Comparison of ENCODE assay signal across 31 mouse cellular contexts in genomic region chr5:49880383-49880782, GRCm38 (mm10).
DNase-seq lines count a peak whose midpoint lies in the region; ATAC-seq lines count a peak whose summit lies in the region.
"Had no signal": no experiment of that assay in that cellular context is flagged by ENCODE, and none has a peak within 500 bp of the region (broad histone marks: within the 10 kb centered on the region; RNA-seq: fewer than 3 reads in every experiment).

No protein-coding gene starts in this region.

- no peaks in the 10 kb centered on the region for H3K27me3 ChIP-seq in forebrain, embryonic 11.5 days (ENCODE audit: control insufficient read depth, insufficient read depth, low read length)
- H3K27me3 ChIP-seq in forebrain, embryonic 10.5 days (ENCODE audit: poor library complexity, severe bottlenecking) = no peaks in the 10 kb centered on the region
- H3K27me3 ChIP-seq in midbrain, embryonic 11.5 days (ENCODE audit: control insufficient read depth, insufficient read depth, low read length) = no peaks in the 10 kb centered on the region
- no peaks in the 10 kb centered on the region; the same call in 1 of the 2 replicates for H3K27me3 ChIP-seq in midbrain, embryonic 15.5 days (replicated peaks)
- H3K27me3 ChIP-seq: CH12.LX; embryonic facial prominence, embryonic 12.5 days; intestine, embryonic 15.5 days; limb, embryonic 15.5 days; neural tube, embryonic 12.5 days had no signal

- WGBS in forebrain, embryonic 11.5 days = 31% methylated on average over 2 of the region's 2 CpGs
- 27% methylated on average over 2 of the region's 2 CpGs for WGBS in forebrain, embryonic 10.5 days
- 23% methylated on average over 2 of the region's 2 CpGs for WGBS in midbrain, embryonic 11.5 days
- WGBS in midbrain, embryonic 15.5 days = 20% methylated on average over 2 of the region's 2 CpGs

- no peaks in the 10 kb centered on the region for H3K36me3 ChIP-seq in forebrain, embryonic 11.5 days (ENCODE audit: control insufficient read depth, insufficient read depth, low read length)
- H3K36me3 ChIP-seq in forebrain, embryonic 10.5 days (replicated peaks) = no peaks in the 10 kb centered on the region
- no peaks in the 10 kb centered on the region for H3K36me3 ChIP-seq in midbrain, embryonic 11.5 days (ENCODE audit: control insufficient read depth, insufficient read depth, low read length)
- no peaks in the 10 kb centered on the region for H3K36me3 ChIP-seq in midbrain, embryonic 15.5 days (replicated peaks)
- H3K36me3 ChIP-seq: embryonic facial prominence, embryonic 12.5 days; hindbrain, embryonic 10.5 days; intestine, embryonic 15.5 days; limb, embryonic 10.5 days; limb, embryonic 15.5 days; neural tube, embryonic 12.5 days had no signal

- intact Hi-C loops in gastrocnemius, postnatal 14 days (cut with DNase I; ENCODE audit: low total_unique reads) = no loop called here

- H3K4me2 ChIP-seq in forebrain, embryonic 11.5 days (ENCODE audit: low read depth, low read length, severe bottlenecking) = no peak overlapping the region
- H3K4me2 ChIP-seq in midbrain, embryonic 11.5 days = no peak overlapping the region
- no peak overlapping the region for H3K4me2 ChIP-seq in midbrain, embryonic 15.5 days
- H3K4me2 ChIP-seq: embryonic facial prominence, embryonic 12.5 days; intestine, embryonic 15.5 days; limb, embryonic 15.5 days; lung, embryonic 14.5 days; neural tube, embryonic 12.5 days had no signal

- peak; percentile 84 for ATAC-seq in forebrain, embryonic 11.5 days (replicated peaks; ENCODE audit: low FRiP score)
- peak; percentile 69 for ATAC-seq in midbrain, embryonic 11.5 days (ENCODE audit: low FRiP score)
- no peak for ATAC-seq in midbrain, embryonic 15.5 days (replicated peaks)
- ATAC-seq: hindbrain, postnatal 0 days; intestine, embryonic 15.5 days; Patski had no signal

- H3K4me1 ChIP-seq in forebrain, embryonic 11.5 days (replicated peaks; ENCODE audit: control insufficient read depth, insufficient read depth, low read length) = 0 out of 2 replicates have a peak, but pooled peaks cover 2% of the 10 kb centered on the region
- peaks cover 20% of the 10 kb centered on the region for H3K4me1 ChIP-seq in forebrain, embryonic 10.5 days
- peaks cover 4% of the 10 kb centered on the region; the same call in 1 of the 2 replicates for H3K4me1 ChIP-seq in midbrain, embryonic 11.5 days (ENCODE audit: control insufficient read depth, insufficient read depth, low read length)
- H3K4me1 ChIP-seq in midbrain, embryonic 15.5 days = no peaks in the 10 kb centered on the region
- H3K4me1 ChIP-seq: embryonic facial prominence, embryonic 12.5 days; intestine, embryonic 15.5 days; limb, embryonic 10.5 days; limb, embryonic 15.5 days had no signal

- no peaks in the 10 kb centered on the region for H3K9me3 ChIP-seq in forebrain, embryonic 11.5 days (ENCODE audit: control insufficient read depth, low read length)
- no peaks in the 10 kb centered on the region for H3K9me3 ChIP-seq in forebrain, embryonic 10.5 days
- no peaks in the 10 kb centered on the region for H3K9me3 ChIP-seq in midbrain, embryonic 11.5 days (ENCODE audit: control insufficient read depth, low read length)
- H3K9me3 ChIP-seq in midbrain, embryonic 15.5 days = no peaks in the 10 kb centered on the region
- H3K9me3 ChIP-seq: embryonic facial prominence, embryonic 12.5 days; hindbrain, embryonic 10.5 days; intestine, embryonic 15.5 days; limb, embryonic 10.5 days; limb, embryonic 15.5 days; neural tube, embryonic 12.5 days had no signal

- no peak overlapping the region for H3K9ac ChIP-seq in forebrain, embryonic 11.5 days (ENCODE audit: low read length)
- H3K9ac ChIP-seq in midbrain, embryonic 11.5 days (ENCODE audit: low read length) = no peak overlapping the region
- no peak overlapping the region for H3K9ac ChIP-seq in midbrain, embryonic 15.5 days
- H3K9ac ChIP-seq: embryonic facial prominence, embryonic 12.5 days; intestine, embryonic 15.5 days; limb, embryonic 15.5 days; liver, embryonic 14.5 days; lung, embryonic 14.5 days; neural tube, embryonic 12.5 days had no signal

- H3K27ac ChIP-seq in forebrain, embryonic 11.5 days (ENCODE audit: low read depth, low read length) = no peak overlapping the region
- no peak overlapping the region for H3K27ac ChIP-seq in forebrain, embryonic 10.5 days
- H3K27ac ChIP-seq in midbrain, embryonic 11.5 days (ENCODE audit: low read depth, low read length) = no peak overlapping the region
- H3K27ac ChIP-seq in midbrain, embryonic 15.5 days = no peak overlapping the region
- H3K27ac ChIP-seq: embryonic facial prominence, embryonic 12.5 days; hindbrain, embryonic 10.5 days; hindbrain, postnatal 0 days; intestine, embryonic 15.5 days; kidney, postnatal 0 days; limb, embryonic 10.5 days; limb, embryonic 15.5 days; liver, embryonic 14.5 days; neural tube, embryonic 12.5 days had no signal

- H3K4me3 ChIP-seq in forebrain, embryonic 11.5 days (ENCODE audit: low read depth, low read length) = no peak overlapping the region
- no peak overlapping the region for H3K4me3 ChIP-seq in forebrain, embryonic 10.5 days
- H3K4me3 ChIP-seq in midbrain, embryonic 11.5 days (ENCODE audit: low read depth, low read length) = no peak overlapping the region
- no peak overlapping the region for H3K4me3 ChIP-seq in midbrain, embryonic 15.5 days
- H3K4me3 ChIP-seq: embryonic facial prominence, embryonic 12.5 days; hindbrain, embryonic 10.5 days; intestine, embryonic 15.5 days; limb, embryonic 10.5 days; limb, embryonic 15.5 days; myocyte; neural tube, embryonic 12.5 days had no signal

- DNase-seq in forebrain, embryonic 11.5 days (ENCODE audit: low spot score) = no peak
- no peak for DNase-seq in forebrain, embryonic 10.5 days (ENCODE audit: extremely low spot score, low spot score)
- DNase-seq in midbrain, embryonic 11.5 days (ENCODE audit: low spot score, missing footprints) = no peak
- DNase-seq in embryo, embryonic 10.5 days (ENCODE audit: low spot score) = peak; percentile 10
- no peak for DNase-seq in c-Kit-positive CD71-positive TER-119-positive erythroid progenitor cells, embryonic 14.5 days (ENCODE audit: low spot score)
- DNase-seq in gastrocnemius, postnatal 14 days = no peak
- DNase-seq: adrenal gland, postnatal 10 days; cerebellum, adult 11-12 months; cerebellum, postnatal 10 days; gastrocnemius, postnatal 10 days; heart, postnatal 14 days; kidney, adult 2 months; layer of hippocampus, postnatal 36 days; lung, embryonic 14.5 days; lung, postnatal 14 days; right cerebral cortex, adult 18-20 months; spleen, adult 18-20 months; thymus, postnatal 14 days had no signal
